Mouse (Mus musculus) stomach, embryonic 14.5 days (tissue): ENCODE data around the gene Klrg1. TPM values are rescaled to one million over a fixed set of nuclear protein-coding genes. Genes with fewer than 3 reads are reported as not detected.

ENCODE experiments used
- ATAC-seq: fragments of 200-750 bp; cut with Nextera tagmentation; 2 replicates; pipeline ENCODE4 v1.8.0; 2017; ENCODE audit warnings: low read depth, moderate TSS enrichment; ENCODE audit not compliant: insufficient number of reproducible peaks, insufficient read depth, low FRiP score
- H3K27ac ChIP-seq: fragments of 300-500 bp; sonication (generic); 2 replicates; pipeline ENCODE4 v1.5.1; 2014; ENCODE audit warnings: mild to moderate bottlenecking, low read length, moderate library complexity, mixed read lengths
- H3K27me3 ChIP-seq: fragments of 300-500 bp; sonication (generic); 2 replicates; pipeline ENCODE4 v1.6.1; 2014; ENCODE audit warnings: low read length, control low read depth, mixed read lengths; ENCODE audit not compliant: control insufficient read depth, insufficient read depth
- H3K36me3 ChIP-seq: fragments of 300-500 bp; sonication (generic); 2 replicates; pipeline ENCODE4 v1.6.1; 2014; ENCODE audit warnings: mild to moderate bottlenecking, control low read depth, low read length, moderate library complexity, mixed read lengths; ENCODE audit not compliant: control insufficient read depth, insufficient read depth
- H3K4me1 ChIP-seq: fragments of 300-500 bp; sonication (generic); 2 replicates; pipeline ENCODE4 v1.6.1; 2014; ENCODE audit warnings: low read length, control low read depth, mixed read lengths; ENCODE audit not compliant: control insufficient read depth, insufficient read depth
- H3K4me2 ChIP-seq: fragments of 300-500 bp; sonication (generic); replicated peaks from 2 replicates; pipeline ENCODE4 v1.6.1; 2014; ENCODE audit warnings: low read depth, low read length, control low read depth
- H3K4me3 ChIP-seq: fragments of 300-500 bp; sonication (generic); 2 replicates; pipeline ENCODE4 v1.5.1; 2014; ENCODE audit warnings: low read depth, low read length, control low read depth
- H3K9ac ChIP-seq: fragments of 300-500 bp; sonication (generic); replicated peaks from 2 replicates; pipeline ENCODE4 v1.6.1; 2014; ENCODE audit warnings: low read depth, mild to moderate bottlenecking, control low read depth, low read length, moderate library complexity, mixed read lengths
- H3K9me3 ChIP-seq: fragments of 300-500 bp; sonication (generic); 2 replicates; pipeline ENCODE4 v1.6.1; 2016; ENCODE audit warnings: low read depth, low read length, control low read depth; ENCODE audit not compliant: control insufficient read depth
- WGBS: fragments of 180-500 bp; shearing (Covaris S2); extraction: QIAGEN DNeasy Blood & Tissue Kit; methylation state at CpG from one replicate; pipeline ENCODE4 v1.1.7; 2014; 5-methylcytosine and 5-hydroxymethylcytosine counted together
- polyA plus RNA-seq: library from polyadenylated mRNA; unstranded; fragments of >200 nt; fragmentation: Nextera tagmentation; extraction: Ambion mirVana; gene quantifications from 2 replicates; pipeline ENCODE4 v1.2.1, GENCODE M21; 2014

Klrg1 gene
- polyA plus RNA-seq, 1 experiment from 2014 or later, result not detected

- no peak for ATAC-seq
- WGBS, result 31% methylated on average over 3 of the region's 3 CpGs
Measured at GRCm38 (mm10) chr6:122296918-122297278, 14.2 kb upstream of the Klrg1 start.

GRCm38 (mm10) chr6:122295242-122295641, 12.6 kb upstream of the Klrg1 start:
- Histone ChIP-seq H3K4me1 (no peaks in the 10 kb centered on the region), H3K4me3 (no peak overlapping the region), H3K36me3 (no peaks in the 10 kb centered on the region), H3K4me2 (no peak overlapping the region), H3K9ac (no peak overlapping the region), H3K9me3 (no peaks in the 10 kb centered on the region), H3K27ac (no peak overlapping the region), H3K27me3 (no peaks in the 10 kb centered on the region)
- WGBS, result 54% methylated on average over 9 of the region's 9 CpGs
- ATAC-seq, result no peak

More at GRCm38 (mm10) chr6:122296918-122297278, 14.2 kb upstream of the Klrg1 start:
- Histone ChIP-seq H3K4me3 (peak overlapping the region; percentile 38), H3K9me3 (no peaks in the 10 kb centered on the region), H3K4me2 (peak overlapping the region; percentile 56), H3K36me3 (no peaks in the 10 kb centered on the region), H3K9ac (0 out of 2 replicates have a peak overlapping the region, but pooled peaks have one; percentile 37), H3K4me1 (no peaks in the 10 kb centered on the region), H3K27me3 (no peaks in the 10 kb centered on the region), H3K27ac (no peak overlapping the region)

GRCm38 (mm10) chr6:122294290-122294689, 11.6 kb upstream of the Klrg1 start:
- H3K27me3 ChIP-seq, result no peaks in the 10 kb centered on the region
- no peak for ATAC-seq
- H3K27ac ChIP-seq, result no peak overlapping the region
- no peak overlapping the region for H3K4me2 ChIP-seq
- H3K9me3 ChIP-seq, result no peaks in the 10 kb centered on the region
- 76% methylated on average over 3 of the region's 3 CpGs for WGBS
- H3K36me3 ChIP-seq, result no peaks in the 10 kb centered on the region
- no peak overlapping the region for H3K9ac ChIP-seq
- H3K4me1 ChIP-seq, result no peaks in the 10 kb centered on the region
- H3K4me3 ChIP-seq, result no peak overlapping the region

- ATAC-seq, result no peak
- Histone ChIP-seq H3K27me3 (no peaks in the 10 kb centered on the region), H3K4me3 (no peak overlapping the region), H3K4me1 (no peaks in the 10 kb centered on the region), H3K4me2 (no peak overlapping the region), H3K27ac (no peak overlapping the region), H3K36me3 (no peaks in the 10 kb centered on the region), H3K9me3 (no peaks in the 10 kb centered on the region), H3K9ac (no peak overlapping the region)
- WGBS, result 85% methylated on average over 9 of the region's 9 CpGs
Measured at GRCm38 (mm10) chr6:122293796-122294195, 11.1 kb upstream of the Klrg1 start.

GRCm38 (mm10) chr6:122293121-122293520, 10.4 kb upstream of the Klrg1 start:
- Histone ChIP-seq H3K4me2 (no peak overlapping the region), H3K9me3 (no peaks in the 10 kb centered on the region), H3K4me3 (no peak overlapping the region), H3K27ac (no peak overlapping the region), H3K36me3 (no peaks in the 10 kb centered on the region), H3K9ac (no peak overlapping the region), H3K27me3 (no peaks in the 10 kb centered on the region), H3K4me1 (no peaks in the 10 kb centered on the region)
- no peak for ATAC-seq
- 93% methylated on average over 8 of the region's 8 CpGs for WGBS

- Histone ChIP-seq H3K4me2 (no peak overlapping the region), H3K4me3 (no peak overlapping the region), H3K36me3 (no peaks in the 10 kb centered on the region), H3K27me3 (no peaks in the 10 kb centered on the region), H3K9ac (no peak overlapping the region), H3K27ac (no peak overlapping the region), H3K4me1 (no peaks in the 10 kb centered on the region), H3K9me3 (no peaks in the 10 kb centered on the region)
- ATAC-seq, result no peak
- 69% methylated on average over 2 of the region's 2 CpGs for WGBS
Measured at GRCm38 (mm10) chr6:122292184-122292583, 9.5 kb upstream of the Klrg1 start.

GRCm38 (mm10) chr6:122291735-122292134, 9.1 kb upstream of the Klrg1 start:
- H3K27me3 ChIP-seq, result no peaks in the 10 kb centered on the region
- H3K9me3 ChIP-seq, result no peaks in the 10 kb centered on the region
- no peak for ATAC-seq
- 79% methylated on average over 3 of the region's 3 CpGs for WGBS
- H3K4me3 ChIP-seq, result no peak overlapping the region
- no peaks in the 10 kb centered on the region for H3K4me1 ChIP-seq
- H3K27ac ChIP-seq, result no peak overlapping the region
- H3K36me3 ChIP-seq, result no peaks in the 10 kb centered on the region
- H3K4me2 ChIP-seq, result no peak overlapping the region
- H3K9ac ChIP-seq, result no peak overlapping the region

- Histone ChIP-seq H3K9me3 (no peaks in the 10 kb centered on the region), H3K4me3 (no peak overlapping the region), H3K4me1 (no peaks in the 10 kb centered on the region), H3K9ac (no peak overlapping the region), H3K36me3 (no peaks in the 10 kb centered on the region), H3K27me3 (no peaks in the 10 kb centered on the region), H3K4me2 (no peak overlapping the region), H3K27ac (no peak overlapping the region)
- no peak for ATAC-seq
- WGBS, result 78% methylated on average over 2 of the region's 2 CpGs
Measured at GRCm38 (mm10) chr6:122291264-122291663, 8.6 kb upstream of the Klrg1 start.

GRCm38 (mm10) chr6:122290253-122290652, 7.6 kb upstream of the Klrg1 start:
- no peak for ATAC-seq
- Histone ChIP-seq H3K4me1 (no peaks in the 10 kb centered on the region), H3K27me3 (no peaks in the 10 kb centered on the region), H3K9me3 (no peaks in the 10 kb centered on the region), H3K4me3 (no peak overlapping the region), H3K9ac (no peak overlapping the region), H3K27ac (no peak overlapping the region), H3K4me2 (no peak overlapping the region), H3K36me3 (no peaks in the 10 kb centered on the region)
- 32% methylated on average over 3 of the region's 3 CpGs for WGBS
